Mouse (Mus musculus): ENCODE measurements around the gene Ptprn2.

Ptprn2 gene

DNA sequence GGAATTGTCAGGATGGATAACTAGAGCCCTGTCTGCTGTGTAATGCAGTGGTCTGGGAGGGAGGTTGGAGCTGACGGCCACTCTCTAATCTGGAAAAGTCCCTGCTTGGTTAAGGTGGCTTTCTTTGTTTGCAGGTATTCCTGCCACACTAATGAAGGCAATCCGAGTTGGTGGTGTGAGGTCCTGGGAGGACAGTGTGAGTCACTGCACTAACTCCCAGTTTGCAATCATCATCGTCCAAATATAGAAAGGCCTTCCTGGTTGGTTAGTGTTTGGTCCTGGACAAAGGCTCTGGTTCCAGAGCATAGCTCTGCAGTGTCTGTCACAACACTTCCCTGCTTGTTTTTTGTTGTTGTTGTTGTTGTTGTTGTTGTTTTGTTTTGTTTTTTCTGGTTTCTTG, 102.0 kb downstream of the Ptprn2 start:
- intact Hi-C loops (cut with DNase I), result no loop called here

DNA sequence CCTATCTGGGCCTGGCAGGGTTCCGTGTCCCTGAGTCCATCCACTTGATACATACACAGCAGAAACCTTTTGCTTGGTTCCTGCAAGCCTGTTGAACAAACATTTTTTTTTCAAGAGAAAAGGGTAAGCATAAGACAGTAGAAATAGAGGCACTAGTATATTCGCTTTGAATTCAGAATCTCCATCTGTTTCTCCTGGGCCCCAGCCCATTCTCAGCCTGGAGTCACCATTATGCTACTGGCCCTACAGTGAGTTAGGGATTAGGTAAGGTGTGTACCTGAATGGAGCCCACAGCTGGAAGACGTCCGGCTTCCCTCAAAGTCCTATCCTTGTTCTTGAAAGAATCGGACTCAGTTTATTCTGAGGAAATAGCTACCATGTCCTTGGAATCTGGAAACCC, 104.6 kb downstream of the Ptprn2 start:
- intact Hi-C loops (cut with DNase I), result no loop called here

DNA sequence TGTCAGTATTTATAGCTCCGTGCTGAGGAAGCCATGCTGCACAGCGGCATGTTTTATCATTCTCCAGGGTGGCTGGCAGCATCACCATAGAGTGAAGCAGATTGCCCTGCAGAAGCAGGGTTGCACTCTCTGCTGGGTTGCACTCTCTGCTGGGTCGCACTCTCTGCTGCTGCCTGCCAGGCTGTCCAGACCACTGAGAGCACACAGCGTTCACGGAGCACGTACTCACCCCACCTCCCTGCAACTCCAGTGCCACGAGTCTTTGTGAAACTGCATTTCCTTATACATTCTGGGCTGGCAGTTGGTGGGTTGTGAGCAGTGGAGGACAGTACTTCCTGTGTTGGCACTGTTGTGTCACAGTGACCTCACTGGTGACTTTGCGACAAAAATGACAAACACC, 108.9 kb downstream of the Ptprn2 start:
- intact Hi-C loops (cut with DNase I), result no loop called here

GRCm38 (mm10) chr12:116594866-116595610, 109.5 kb downstream of the Ptprn2 start:
- intact Hi-C loops (cut with DNase I), result no loop called here

- intact Hi-C loops (cut with DNase I), result no loop called here
These were observed 110.2 kb downstream of the Ptprn2 start for GRCm38 (mm10) chr12:116595727-116596126.

DNA sequence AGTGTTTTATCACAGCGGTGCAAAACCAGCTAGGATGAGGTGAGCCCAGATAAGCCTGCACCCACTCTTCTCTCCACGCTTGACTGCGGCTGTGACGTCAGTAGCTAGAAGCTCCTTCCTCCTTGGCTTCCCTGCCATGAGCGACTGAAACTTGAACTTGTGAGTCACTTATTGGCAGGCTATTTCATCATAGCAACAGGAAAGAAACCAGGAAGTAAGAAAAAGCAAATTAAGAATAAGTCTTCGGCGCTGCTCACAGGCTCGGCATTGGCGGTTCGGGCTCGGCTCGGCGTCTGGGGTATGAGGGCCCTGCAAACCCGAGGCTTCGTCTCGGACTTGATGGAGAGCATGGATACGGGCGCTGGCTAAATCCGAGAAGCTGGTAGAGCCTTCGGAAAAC, 111.5 kb downstream of the Ptprn2 start:
- intact Hi-C loops (cut with DNase I), result no loop called here

DNA sequence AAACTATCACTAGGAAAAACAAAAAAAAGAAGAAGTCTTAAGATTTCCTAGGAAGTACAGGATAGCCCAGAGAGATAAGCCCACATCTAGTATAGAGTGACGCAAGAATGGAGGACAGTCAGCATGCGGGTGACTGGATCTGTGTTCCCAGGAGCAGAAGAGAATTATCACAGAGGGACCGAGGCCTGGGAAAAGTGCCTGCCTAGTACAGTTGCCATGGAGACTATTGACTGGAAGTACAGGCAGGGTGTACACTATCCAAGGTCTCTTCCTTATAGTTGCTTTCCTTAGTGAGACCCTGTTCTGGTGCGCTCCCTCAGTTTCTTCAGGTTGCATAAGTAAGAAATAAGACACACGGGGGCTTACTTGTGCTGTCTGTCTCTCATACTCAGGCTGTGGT, 112.2 kb downstream of the Ptprn2 start:
- intact Hi-C loops (cut with DNase I), result no loop called here

DNA sequence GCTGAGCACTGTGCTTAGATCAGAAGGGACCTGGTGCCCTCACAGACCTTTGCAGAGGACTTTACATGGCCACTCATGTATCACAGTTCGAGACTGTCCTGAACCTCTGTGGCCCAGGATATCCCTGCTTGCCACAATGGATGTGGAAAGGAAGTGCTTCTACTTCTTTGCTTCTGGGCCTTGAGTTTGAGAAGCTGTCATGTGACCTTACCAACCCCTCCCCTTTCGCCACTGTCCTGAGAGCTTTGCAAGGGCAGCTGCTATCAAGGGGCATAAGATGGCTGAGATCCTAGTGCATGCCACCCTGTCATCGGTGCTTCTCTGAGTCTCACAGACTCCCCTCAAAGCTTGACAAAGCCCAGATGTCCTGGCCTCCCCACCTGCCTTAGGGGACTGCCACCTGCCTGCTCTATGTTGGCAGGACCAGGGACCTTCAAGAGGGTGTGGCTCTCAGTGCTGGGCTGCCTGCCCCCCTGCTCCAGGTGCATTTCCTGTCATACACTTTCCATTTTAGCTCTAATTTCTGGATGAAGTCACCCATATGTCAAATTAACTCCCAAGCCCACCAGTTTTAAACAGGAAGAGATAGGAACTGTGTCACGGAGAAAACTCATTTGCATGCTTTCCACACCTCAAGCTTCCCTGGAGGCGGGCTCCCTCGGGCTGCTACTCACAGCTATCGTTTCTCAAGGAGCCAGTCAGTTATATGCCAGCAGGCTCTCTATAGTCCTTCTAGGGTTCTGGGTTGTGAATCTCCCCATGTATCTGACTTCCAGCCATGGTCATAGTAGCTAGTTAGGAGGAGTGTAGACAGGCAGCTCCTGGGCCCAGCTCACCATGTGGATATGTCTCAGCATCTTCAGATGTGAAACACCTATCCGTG, 112.8 kb downstream of the Ptprn2 start:
- intact Hi-C loops (cut with DNase I), result no loop called here

DNA sequence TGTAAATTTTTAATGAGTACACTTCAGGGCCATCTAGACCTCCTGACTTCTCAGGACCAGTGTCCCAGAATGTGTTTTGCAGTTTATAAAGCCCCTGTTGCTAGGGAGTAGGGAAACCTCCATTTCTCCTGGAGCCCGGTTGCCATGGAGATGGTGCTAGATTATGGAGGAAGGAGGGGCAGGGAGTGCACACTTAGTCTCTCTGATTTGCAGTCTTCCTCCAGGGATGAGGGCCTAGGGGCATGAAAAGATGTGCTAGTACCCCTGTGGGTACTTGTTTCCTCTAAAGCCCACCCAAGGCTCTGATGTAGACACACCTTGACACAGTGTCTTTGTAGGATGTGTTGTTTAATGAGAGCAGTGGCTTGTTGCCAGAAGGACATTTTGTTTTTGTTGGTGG, 114.0 kb downstream of the Ptprn2 start:
- intact Hi-C loops (cut with DNase I), result no loop called here

- intact Hi-C loops (cut with DNase I), result no loop called here
These were observed 114.5 kb downstream of the Ptprn2 start for GRCm38 (mm10) chr12:116600054-116600453.

DNA sequence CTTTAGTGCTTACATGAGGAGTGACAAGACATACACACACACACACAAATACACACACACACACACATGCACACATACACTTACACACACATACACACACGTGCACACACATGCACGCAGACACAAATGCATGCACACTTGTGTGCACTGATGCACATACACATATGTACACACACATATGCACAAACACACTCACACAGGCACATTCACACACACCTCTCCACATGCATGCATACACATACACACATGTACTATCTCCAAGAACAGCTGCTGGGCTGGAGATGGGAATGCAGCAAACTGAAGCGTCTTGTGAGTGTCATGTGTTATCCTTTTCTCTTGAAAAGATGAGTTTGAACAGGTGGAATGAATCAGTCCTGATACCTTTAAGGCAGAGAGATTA, 115.9 kb downstream of the Ptprn2 start:
- intact Hi-C loops (cut with DNase I), result no loop called here

- intact Hi-C loops (cut with DNase I), result no loop called here
These were observed 116.4 kb downstream of the Ptprn2 start for GRCm38 (mm10) chr12:116601921-116602320.

GRCm38 (mm10) chr12:116608598-116608997, 123.1 kb downstream of the Ptprn2 start:
- intact Hi-C loops (cut with DNase I), result no loop called here

GRCm38 (mm10) chr12:116619868-116620267, 134.3 kb downstream of the Ptprn2 start:
- intact Hi-C loops (cut with DNase I), result no loop called here

- intact Hi-C loops (cut with DNase I), result no loop called here
These were observed 134.8 kb downstream of the Ptprn2 start for GRCm38 (mm10) chr12:116620299-116620698.

- intact Hi-C loops (cut with DNase I), result no loop called here
These were observed 136.0 kb downstream of the Ptprn2 start for GRCm38 (mm10) chr12:116621325-116622040.

GRCm38 (mm10) chr12:116622665-116623387, 137.3 kb downstream of the Ptprn2 start:
- intact Hi-C loops (cut with DNase I), result no loop called here

DNA sequence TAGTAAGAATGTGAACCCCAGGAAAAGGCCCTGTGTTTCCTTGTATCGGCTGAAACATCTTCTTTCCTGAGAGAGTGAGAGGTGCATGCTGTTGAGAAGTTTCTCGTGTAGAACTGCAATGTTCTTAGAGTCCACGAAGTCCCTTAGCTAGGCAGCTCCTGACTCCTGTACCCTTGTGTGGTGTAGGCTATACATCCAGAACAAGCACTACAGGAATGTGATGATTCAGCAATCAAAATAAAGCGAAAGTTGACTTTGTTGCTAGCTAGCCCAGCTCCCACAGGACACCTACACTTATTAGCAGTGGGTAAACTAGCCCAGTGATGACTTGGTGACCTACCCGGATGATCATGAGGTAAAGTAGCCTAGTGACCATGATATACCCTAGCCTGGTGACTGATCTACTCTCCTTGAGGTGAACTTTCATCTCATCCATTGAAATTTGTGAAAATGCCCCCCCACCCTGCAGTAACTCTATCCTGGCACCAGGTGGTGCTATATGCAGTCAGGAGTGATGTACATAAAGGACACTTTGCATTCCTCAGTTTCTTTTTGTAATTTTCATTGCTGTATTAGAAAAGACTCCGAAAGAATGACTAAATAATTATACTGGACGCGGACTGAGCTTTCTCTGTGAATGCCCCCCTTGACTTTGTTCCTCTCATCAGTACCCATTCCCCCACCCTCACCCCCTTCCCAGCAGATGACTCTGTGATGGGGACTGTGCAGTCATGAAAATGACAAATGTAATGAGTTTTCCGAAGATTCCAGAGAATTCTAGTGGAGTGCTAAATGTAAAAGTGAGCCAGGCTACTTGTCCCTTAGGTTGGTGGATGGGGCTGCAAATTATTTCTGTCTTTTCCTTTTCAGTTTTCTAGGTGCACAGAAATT, 140.1 kb downstream of the Ptprn2 start:
- intact Hi-C loops (cut with DNase I), result no loop called here

- intact Hi-C loops (cut with DNase I), result no loop called here
These were observed 143.5 kb downstream of the Ptprn2 start for GRCm38 (mm10) chr12:116628992-116629391.

DNA sequence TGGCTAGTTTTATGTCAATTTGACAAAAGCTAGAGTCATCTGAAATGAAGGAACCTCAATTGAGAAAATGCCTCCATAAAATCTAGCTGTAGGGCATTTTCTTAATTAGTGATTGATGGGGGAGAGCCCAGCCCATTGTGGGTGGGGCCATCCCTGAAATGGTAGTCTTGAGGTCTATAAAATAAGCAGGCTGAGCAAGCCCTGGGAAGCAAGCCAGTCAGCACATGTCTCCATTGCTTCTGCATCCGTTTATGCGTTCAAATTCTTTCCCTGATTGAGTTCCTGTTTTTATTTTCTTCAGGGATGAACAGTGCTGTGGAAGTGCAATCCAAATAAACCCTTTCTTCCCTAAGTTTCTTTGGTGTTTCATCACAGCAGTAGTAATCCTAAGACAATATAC, 152.0 kb downstream of the Ptprn2 start:
- intact Hi-C loops (cut with DNase I), result no loop called here
